Mouse (Mus musculus) neural tube, embryonic 10.5 days (tissue): Measurements from ENCODE around the gene Prkar2a.
"Not testable (repeated sequence)": the region's sequence is repeated elsewhere in the genome, so short reads cannot be mapped to it uniquely, and the experiment has no call there.

ENCODE experiments used
- DNase-seq: peaks from one replicate; pipeline ENCODE4 v3.0.0-alpha.2; 2017; ENCODE audit warnings: low spot score; ENCODE audit errors: extremely low spot score

Prkar2a gene

GRCm38 (mm10) chr9:108689106-108689505 lies at the start of gene Prkar2a:
Gene Prkar2a, plus strand, starts transcription at chr9:108689314.
- peak; percentile 56 for DNase-seq

- DNase-seq = no peak
Measured at GRCm38 (mm10) chr9:108639825-108640224, 49.3 kb upstream of the Prkar2a start.

- no peak for DNase-seq
Measured at GRCm38 (mm10) chr9:108648166-108648565, 40.9 kb upstream of the Prkar2a start.

- peak; percentile 92 for DNase-seq
Measured at GRCm38 (mm10) chr9:108648611-108649560, 40.2 kb upstream of the Prkar2a start, which contains the start of gene Arih2. Gene Arih2, minus strand, starts transcription at chr9:108649386.

- DNase-seq = peak; percentile 16
Measured at GRCm38 (mm10) chr9:108649561-108650440, 39.3 kb upstream of the Prkar2a start.

- DNase-seq = no peak
Measured at GRCm38 (mm10) chr9:108654566-108655464, 34.3 kb upstream of the Prkar2a start.

GRCm38 (mm10) chr9:108655865-108656264 lies 33.2 kb upstream of the Prkar2a start:
- DNase-seq = not testable (repeated sequence)

- DNase-seq = peak; percentile 82
Measured at GRCm38 (mm10) chr9:108661677-108662612, 27.2 kb upstream of the Prkar2a start, which contains the start of gene Slc25a20. Gene Slc25a20, plus strand, starts transcription at chr9:108662088.

- DNase-seq = no peak
Measured at GRCm38 (mm10) chr9:108662660-108663059, 26.5 kb upstream of the Prkar2a start.

- DNase-seq = no peak
Measured at GRCm38 (mm10) chr9:108669875-108670274, 19.2 kb upstream of the Prkar2a start.

- no peak for DNase-seq
Measured at GRCm38 (mm10) chr9:108673151-108673550, 16.0 kb upstream of the Prkar2a start.

- no peak for DNase-seq
Measured at GRCm38 (mm10) chr9:108680026-108680425, 9.1 kb upstream of the Prkar2a start.

- peak; percentile 46 for DNase-seq
Measured at GRCm38 (mm10) chr9:108686475-108686887, 2.6 kb upstream of the Prkar2a start.

- no peak for DNase-seq
Measured at GRCm38 (mm10) chr9:108687181-108687580, 1.9 kb upstream of the Prkar2a start.

- DNase-seq = no peak
Measured at GRCm38 (mm10) chr9:108687686-108688085, 1.4 kb upstream of the Prkar2a start.

GRCm38 (mm10) chr9:108688451-108688850 lies 663 bp upstream of the Prkar2a start:
- DNase-seq = no peak

GRCm38 (mm10) chr9:108689993-108690392 lies 879 bp downstream of the Prkar2a start:
- no peak for DNase-seq

GRCm38 (mm10) chr9:108690914-108691313 lies 1.8 kb downstream of the Prkar2a start:
- no peak for DNase-seq

- DNase-seq = no peak
Measured at GRCm38 (mm10) chr9:108691371-108691770, 2.3 kb downstream of the Prkar2a start.

- peak; percentile 87 for DNase-seq
Measured at GRCm38 (mm10) chr9:108691846-108692225, 2.7 kb downstream of the Prkar2a start.
